Mouse (Mus musculus) hindbrain, embryonic 11.5 days (tissue): ENCODE data around the gene Zfp790. TPM values are rescaled to one million over a fixed set of nuclear protein-coding genes. Genes with fewer than 3 reads are reported as not detected.

Experiments used
- ATAC-seq: fragments of 200-750 bp; cut with Nextera tagmentation; 2 replicates; pipeline ENCODE4 v1.8.0; 2017; ENCODE audit warnings: mild to moderate bottlenecking, moderate TSS enrichment, moderate library complexity; ENCODE audit not compliant: low FRiP score
- DNase-seq: peaks from one replicate; pipeline ENCODE4 v3.0.0-alpha.2; 2015; ENCODE audit warnings: low spot score
- H3K27ac ChIP-seq: fragments of 300-500 bp; sonication (generic); 2 replicates; pipeline ENCODE4 v1.5.1; 2014; ENCODE audit warnings: mild to moderate bottlenecking, low read depth, low read length
- H3K27me3 ChIP-seq: fragments of 300-500 bp; sonication (generic); 2 replicates; pipeline ENCODE4 v1.6.1; 2014; ENCODE audit warnings: mild to moderate bottlenecking, low read length, moderate library complexity, mixed read lengths; ENCODE audit not compliant: control insufficient read depth, insufficient read depth
- H3K36me3 ChIP-seq: fragments of 300-500 bp; sonication (generic); 2 replicates; pipeline ENCODE4 v1.6.1; 2014; ENCODE audit warnings: mild to moderate bottlenecking, low read length, moderate library complexity, mixed read lengths; ENCODE audit not compliant: control insufficient read depth, insufficient read depth
- H3K4me1 ChIP-seq: fragments of 300-500 bp; sonication (generic); replicated peaks from 2 replicates; pipeline ENCODE4 v1.6.1; 2014; ENCODE audit warnings: low read length, mixed read lengths; ENCODE audit not compliant: control insufficient read depth, insufficient read depth
- H3K4me2 ChIP-seq: fragments of 300-500 bp; sonication (generic); replicated peaks from 2 replicates; pipeline ENCODE4 v1.6.1; 2014; ENCODE audit warnings: mild to moderate bottlenecking, low read depth, low read length
- H3K4me3 ChIP-seq: fragments of 300-500 bp; sonication (generic); 2 replicates; pipeline ENCODE4 v1.5.1; 2014; ENCODE audit warnings: low read depth, low read length
- H3K9ac ChIP-seq: fragments of 300-500 bp; sonication (generic); 2 replicates; pipeline ENCODE4 v1.6.1; 2014; ENCODE audit warnings: low read depth, low read length
- H3K9me3 ChIP-seq: fragments of 300-500 bp; sonication (generic); 2 replicates; pipeline ENCODE4 v1.6.1; 2016; ENCODE audit warnings: low read length; ENCODE audit not compliant: control insufficient read depth
- WGBS: fragments of 180-500 bp; shearing (Covaris S2); extraction: QIAGEN DNeasy Blood & Tissue Kit; methylation state at CpG from one replicate; pipeline ENCODE4 v1.1.7; 2014; 5-methylcytosine and 5-hydroxymethylcytosine counted together
- polyA plus RNA-seq: library from polyadenylated mRNA; unstranded; fragments of >200 nt; fragmentation: Nextera tagmentation; extraction: Ambion mirVana; gene quantifications from 2 replicates; pipeline ENCODE4 v1.2.1, GENCODE M21; 2014

The Zfp790 gene
- polyA plus RNA-seq, 1 experiment from 2014 or later: 19.7 TPM

GRCm38 (mm10) chr7:29818619-29819254, 2.8 kb downstream of the Zfp790 start:
- H3K27ac ChIP-seq: no peak overlapping the region

GRCm38 (mm10) chr7:29828001-29828400, 12.1 kb downstream of the Zfp790 start:
- Histone ChIP-seq H3K4me3 (no peak overlapping the region), H3K27me3 (no peaks in the 10 kb centered on the region), H3K9ac (no peak overlapping the region), H3K4me2 (no peak overlapping the region), H3K4me1 (no peaks in the 10 kb centered on the region), H3K9me3 (no peaks in the 10 kb centered on the region), H3K27ac (no peak overlapping the region), H3K36me3 (peaks cover 18% of the 10 kb centered on the region)
- ATAC-seq (no peak), DNase-seq (no peak)
- 96% methylated on average over 12 of the region's 12 CpGs for WGBS

More at GRCm38 (mm10) chr7:29818619-29819254, 2.8 kb downstream of the Zfp790 start:
- Histone ChIP-seq H3K9ac (peak overlapping the region; percentile 71), H3K4me3 (peak overlapping the region; percentile 54), H3K9me3 (no peaks in the 10 kb centered on the region), H3K27me3 (no peaks in the 10 kb centered on the region), H3K36me3 (no peaks in the 10 kb centered on the region), H3K4me2 (peak overlapping the region; percentile 61), H3K4me1 (no peaks in the 10 kb centered on the region; the same call in none of the 2 replicates)
- 6% methylated on average over 12 of the region's 12 CpGs for WGBS
- DNase-seq: peak; percentile 90
- peak; percentile 79 for ATAC-seq

GRCm38 (mm10) chr7:29829804-29830203, 13.9 kb downstream of the Zfp790 start:
- Histone ChIP-seq H3K4me1 (no peaks in the 10 kb centered on the region), H3K36me3 (peaks cover 18% of the 10 kb centered on the region), H3K4me2 (no peak overlapping the region), H3K27me3 (no peaks in the 10 kb centered on the region), H3K9ac (no peak overlapping the region), H3K4me3 (no peak overlapping the region), H3K9me3 (no peaks in the 10 kb centered on the region), H3K27ac (no peak overlapping the region)
- WGBS: 84% methylated on average over 12 of the region's 12 CpGs
- DNase-seq (no peak), ATAC-seq (no peak)

- no peak overlapping the region for H3K9ac ChIP-seq
- no peaks in the 10 kb centered on the region for H3K4me1 ChIP-seq
- 92% methylated on average over 1 of the region's 1 CpGs for WGBS
- no peak overlapping the region for H3K27ac ChIP-seq
- ATAC-seq (no peak), DNase-seq (no peak)
- no peaks in the 10 kb centered on the region for H3K36me3 ChIP-seq
- H3K4me3 ChIP-seq: no peak overlapping the region
- no peaks in the 10 kb centered on the region for H3K9me3 ChIP-seq
- no peak overlapping the region for H3K4me2 ChIP-seq
- H3K27me3 ChIP-seq: no peaks in the 10 kb centered on the region
These were observed 20.9 kb downstream of the Zfp790 start for GRCm38 (mm10) chr7:29836816-29837215.

DNA sequence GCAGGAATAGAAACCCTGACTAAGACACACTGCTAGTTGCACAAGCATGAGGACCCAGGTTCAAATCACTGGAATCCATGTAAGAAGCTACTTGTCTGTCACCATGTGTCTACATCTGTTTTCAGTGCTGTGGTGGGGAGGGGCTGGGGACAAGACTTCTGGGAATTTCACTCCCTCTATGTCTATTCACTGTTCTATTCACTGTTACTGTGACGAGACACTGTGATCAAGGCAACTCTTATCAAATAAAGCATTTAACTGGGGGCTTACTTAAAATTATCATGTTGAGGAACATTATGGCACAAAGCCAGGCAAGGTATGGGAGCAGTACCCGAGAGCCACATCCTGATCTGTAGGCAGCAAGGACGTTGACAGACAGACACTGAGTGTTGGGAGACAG, 23.3 kb downstream of the Zfp790 start:
- no peak overlapping the region for H3K4me3 ChIP-seq
- H3K4me2 ChIP-seq: no peak overlapping the region
- no peaks in the 10 kb centered on the region for H3K9me3 ChIP-seq
- H3K36me3 ChIP-seq: no peaks in the 10 kb centered on the region
- no peak for DNase-seq
- H3K27me3 ChIP-seq: no peaks in the 10 kb centered on the region
- H3K4me1 ChIP-seq: no peaks in the 10 kb centered on the region
- ATAC-seq: no peak
- 81% methylated on average over 3 of the region's 3 CpGs for WGBS
- no peak overlapping the region for H3K27ac ChIP-seq
- H3K9ac ChIP-seq: no peak overlapping the region

GRCm38 (mm10) chr7:29842105-29842504, 26.2 kb downstream of the Zfp790 start:
- H3K27ac ChIP-seq: no peak overlapping the region
- WGBS: 85% methylated on average over 1 of the region's 1 CpGs
- no peak overlapping the region for H3K4me2 ChIP-seq
- H3K9me3 ChIP-seq: no peaks in the 10 kb centered on the region
- H3K27me3 ChIP-seq: no peaks in the 10 kb centered on the region
- H3K4me3 ChIP-seq: no peak overlapping the region
- no peak overlapping the region for H3K9ac ChIP-seq
- no peaks in the 10 kb centered on the region for H3K4me1 ChIP-seq
- ATAC-seq (no peak), DNase-seq (no peak)
- H3K36me3 ChIP-seq: no peaks in the 10 kb centered on the region; the same call in 1 of the 2 replicates

- no peaks in the 10 kb centered on the region; the same call in 1 of the 2 replicates for H3K36me3 ChIP-seq
- no peaks in the 10 kb centered on the region for H3K9me3 ChIP-seq
- no peak for ATAC-seq
- H3K27me3 ChIP-seq: no peaks in the 10 kb centered on the region
- H3K27ac ChIP-seq: no peak overlapping the region
- no peak for DNase-seq
- 93% methylated on average over 5 of the region's 5 CpGs for WGBS
- H3K9ac ChIP-seq: no peak overlapping the region
- H3K4me1 ChIP-seq: no peaks in the 10 kb centered on the region
- no peak overlapping the region for H3K4me2 ChIP-seq
- no peak overlapping the region for H3K4me3 ChIP-seq
These were observed 28.7 kb downstream of the Zfp790 start for GRCm38 (mm10) chr7:29844616-29845015.

DNA sequence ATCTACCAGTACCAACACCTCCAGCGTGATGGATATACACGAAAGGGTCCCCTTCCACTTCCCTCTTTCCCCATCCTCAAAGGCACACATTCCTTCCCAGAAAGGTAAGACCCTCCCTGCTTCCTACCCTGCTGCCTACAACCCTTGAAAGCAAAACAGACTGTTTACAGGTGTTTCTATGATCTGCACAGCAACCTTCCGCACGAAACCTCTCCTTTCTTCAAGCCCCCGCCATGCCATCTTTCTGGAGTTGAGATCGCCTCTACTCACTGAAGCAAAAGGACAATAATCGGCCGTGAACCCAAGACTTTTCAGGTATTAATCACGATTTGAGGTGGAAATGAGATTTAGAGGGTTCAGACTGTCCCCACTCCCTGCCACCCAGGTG, 36.9 kb downstream of the Zfp790 start:
- DNase-seq: peak; percentile 16
- WGBS: 64% methylated on average over 9 of the region's 9 CpGs
- peak overlapping the region; percentile 53 for H3K4me3 ChIP-seq
- no peaks in the 10 kb centered on the region for H3K36me3 ChIP-seq
- peak overlapping the region; percentile 70 for H3K9ac ChIP-seq
- no peak overlapping the region for H3K27ac ChIP-seq
- H3K4me1 ChIP-seq: no peaks in the 10 kb centered on the region
- H3K9me3 ChIP-seq: no peaks in the 10 kb centered on the region
- no peaks in the 10 kb centered on the region for H3K27me3 ChIP-seq
- peak; percentile 11; the same call in 1 of the 2 replicates for ATAC-seq
- peak overlapping the region; percentile 69 for H3K4me2 ChIP-seq

GRCm38 (mm10) chr7:29853219-29853842, 37.4 kb downstream of the Zfp790 start, which contains the start of gene Zfp940:
TSS of gene Zfp940 (minus strand) at chr7:29853669.
- DNase-seq (peak; percentile 95), ATAC-seq (peak; percentile 98)
- no peaks in the 10 kb centered on the region for H3K4me1 ChIP-seq
- H3K27me3 ChIP-seq: no peaks in the 10 kb centered on the region
- no peaks in the 10 kb centered on the region for H3K9me3 ChIP-seq
- 2% methylated on average over 21 of the region's 21 CpGs for WGBS
- H3K4me2 ChIP-seq: peak within 1 kb of the TSS; percentile 69
- H3K4me3 ChIP-seq: peak within 1 kb of the TSS; percentile 53
- H3K27ac ChIP-seq: no peak within 1 kb of the TSS
- peak within 1 kb of the TSS; percentile 70 for H3K9ac ChIP-seq
- H3K36me3 ChIP-seq: no peaks in the 10 kb centered on the region
